Mouse (Mus musculus) T-helper 1 cell (primary cell): ENCODE results near the gene Mthfd1l.

Source experiments
- in situ Hi-C: fragments of 300-600 bp; cut with MboI, MseI; formaldehyde crosslinking; loops from one replicate; pipeline ENCODE4 v1.15.1; 2025; ENCODE audit warnings: high pct_unique_total_duplicates

Gene Mthfd1l

DNA sequence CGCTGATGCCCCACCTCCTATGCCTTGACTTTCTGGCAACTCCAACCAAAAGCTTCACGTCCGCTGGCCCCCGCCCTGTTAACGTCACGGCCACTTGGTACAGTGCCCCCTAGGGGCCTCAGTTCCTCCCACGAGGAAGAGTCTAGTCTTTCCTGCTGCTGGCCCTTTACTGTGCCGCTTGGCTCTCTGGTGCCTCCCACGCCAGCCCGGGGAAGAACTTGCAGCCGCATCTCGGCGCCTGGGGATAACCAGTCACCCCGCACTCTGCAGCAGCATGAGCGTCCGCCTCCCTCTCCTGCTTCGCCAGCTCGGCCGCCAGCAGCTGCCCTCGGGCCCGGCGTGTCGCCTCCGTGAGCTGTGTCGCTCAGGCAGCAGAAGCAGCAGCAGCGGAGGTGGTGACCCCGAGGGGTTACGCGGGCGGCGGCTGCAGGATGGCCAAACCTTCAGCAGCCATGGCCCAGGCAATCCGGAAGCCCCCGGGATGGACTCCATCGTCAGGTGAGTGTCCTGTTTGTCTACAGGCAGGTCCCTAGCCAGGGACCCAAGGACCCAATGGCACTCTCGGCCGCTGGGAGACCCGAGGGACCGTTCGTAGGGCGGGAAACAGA lies at the start of gene Mthfd1l:
Mthfd1l (plus strand) TSS at position 138 of the 608 bp plus-strand sequence.
- in situ Hi-C loops = loop anchor here (10.0 kb wide), 1 partner anchor 1832 kb away; the partner anchor contains the start of gene Fbxo5

DNA sequence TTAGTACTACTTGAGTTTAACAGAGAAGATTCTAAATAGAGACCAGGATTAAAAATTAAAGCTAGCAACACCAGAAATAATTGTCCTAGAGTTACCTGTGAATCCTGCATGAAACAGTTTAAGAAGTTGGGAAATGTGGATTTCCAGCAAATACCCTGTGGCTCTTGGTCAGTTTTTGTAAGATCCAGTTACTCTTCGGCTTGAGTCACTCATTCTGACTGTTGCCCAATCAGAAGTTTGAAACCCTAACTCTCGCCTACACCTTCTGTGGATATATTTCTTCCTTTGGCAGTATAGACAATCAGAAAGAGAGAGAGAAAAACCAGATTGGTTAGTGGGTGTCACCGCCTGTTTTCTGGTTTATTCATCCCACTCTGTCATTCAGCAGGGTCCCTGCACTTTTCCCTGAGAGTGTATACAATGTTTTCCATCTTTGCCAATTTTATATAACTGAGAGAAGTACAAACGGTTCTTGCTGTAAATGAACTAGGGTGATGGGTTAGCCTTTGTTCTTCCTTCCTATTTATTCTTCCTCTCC lies 44.8 kb upstream of the Mthfd1l start:
- in situ Hi-C loops = no loop called here

DNA sequence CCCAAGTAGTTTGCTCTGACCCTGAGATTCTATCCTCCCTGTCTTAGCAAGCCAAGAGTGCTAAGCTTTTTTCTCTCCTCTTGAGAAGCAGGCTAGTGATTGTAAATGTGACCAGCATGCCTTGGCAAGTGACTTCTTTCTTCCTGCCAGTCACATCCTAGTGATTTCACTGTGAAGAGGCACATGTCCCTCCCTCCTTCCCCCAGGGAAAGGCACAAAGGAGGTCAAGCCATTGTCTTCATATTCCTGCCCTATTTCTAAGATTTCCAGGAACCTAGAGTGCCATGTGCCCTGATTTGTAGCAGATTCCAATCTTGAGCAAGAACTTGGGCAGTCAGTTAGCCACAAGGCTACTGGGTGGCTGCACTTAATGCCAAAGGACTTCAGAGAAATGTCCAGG lies 41.1 kb upstream of the Mthfd1l start:
- in situ Hi-C loops = loop anchor here (10.0 kb wide), 1 partner anchor 587 kb away; no protein-coding TSS in a partner anchor

DNA sequence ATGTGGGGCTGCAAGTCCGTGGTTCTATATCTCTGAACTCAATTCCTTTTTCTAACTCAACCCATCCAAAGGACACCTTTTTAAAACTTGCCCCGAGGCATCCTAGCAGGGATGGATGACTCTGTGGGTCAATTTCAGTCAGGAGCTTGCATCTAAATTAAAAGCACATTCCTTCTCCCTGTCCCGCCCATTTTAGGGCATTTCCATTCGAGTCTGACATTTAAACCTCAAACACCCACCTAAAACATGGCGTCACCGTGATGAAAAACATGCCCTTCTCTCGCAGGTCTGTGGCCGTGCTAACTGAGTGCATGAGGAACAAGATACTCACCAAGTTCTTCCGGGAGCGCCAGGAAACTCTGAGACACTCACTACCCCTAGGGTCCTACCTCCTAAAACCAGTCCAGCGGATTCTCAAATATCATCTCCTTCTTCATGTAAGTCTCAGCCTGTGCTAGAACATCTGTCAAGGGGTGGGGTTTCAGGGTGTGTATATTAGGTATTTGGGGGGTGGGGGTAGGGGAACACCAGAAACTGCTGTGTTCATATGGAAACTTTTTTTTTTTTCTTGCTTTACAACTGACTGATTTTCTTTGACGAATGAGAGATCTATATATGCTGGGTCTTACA lies 39.5 kb upstream of the Mthfd1l start:
- in situ Hi-C loops = loop anchor here (10.0 kb wide), 1 partner anchor 589 kb away; no protein-coding TSS in a partner anchor

DNA sequence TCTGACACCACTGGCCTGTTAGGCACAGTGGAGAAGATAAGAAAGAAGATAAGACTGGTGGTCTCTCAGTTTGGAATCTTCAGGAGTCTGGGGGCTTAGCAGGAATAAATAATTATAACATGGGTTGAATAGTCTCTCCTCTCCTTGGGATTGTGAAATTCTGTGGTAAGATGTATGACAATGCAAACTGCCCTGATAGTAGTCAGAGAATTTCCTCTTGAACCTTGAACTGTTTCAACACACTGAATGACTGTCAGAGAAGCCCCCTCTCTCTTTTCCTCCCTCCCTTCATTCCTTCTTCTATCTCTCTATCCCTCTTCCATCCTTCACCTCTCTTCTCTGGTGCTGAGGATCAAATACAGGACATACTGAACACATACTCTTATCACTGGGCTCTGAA lies 36.1 kb upstream of the Mthfd1l start:
- in situ Hi-C loops = loop anchor here (10.0 kb wide), 1 partner anchor 592 kb away; no protein-coding TSS in a partner anchor

DNA sequence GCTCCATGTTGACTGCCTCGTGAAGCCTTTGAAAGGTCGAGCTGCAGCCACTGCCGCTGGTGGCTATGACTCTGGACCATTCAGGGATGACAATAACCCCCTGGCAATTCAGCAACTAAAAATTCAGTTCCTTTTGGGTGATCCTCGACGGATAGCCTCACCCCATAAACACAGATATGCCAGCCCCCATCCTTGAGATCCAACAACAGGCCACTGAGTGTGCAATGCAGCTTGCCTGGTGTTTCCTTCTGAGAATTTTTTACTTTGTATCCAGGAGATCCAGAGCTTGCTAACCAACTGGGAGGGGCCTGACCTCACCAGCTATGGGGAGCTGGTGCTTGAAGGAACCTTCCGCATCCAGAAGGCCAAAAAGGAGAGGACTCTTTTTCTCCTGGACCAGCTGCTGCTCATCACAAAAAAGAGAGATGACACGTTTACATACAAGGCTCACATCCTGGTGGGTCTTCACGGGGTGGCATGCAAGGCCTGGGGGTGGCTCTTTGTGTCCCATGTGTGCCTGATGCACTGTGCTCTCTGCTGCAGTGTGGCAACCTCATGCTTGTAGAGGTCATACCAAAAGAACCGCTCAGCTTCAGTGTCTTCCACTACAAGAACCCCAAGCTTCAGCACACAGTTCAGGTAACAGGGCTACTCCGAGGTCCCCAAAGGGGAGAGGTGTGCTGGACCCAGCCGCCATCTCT lies 32.9 kb upstream of the Mthfd1l start:
- in situ Hi-C loops = loop anchor here (10.0 kb wide), 1 partner anchor 595 kb away; no protein-coding TSS in a partner anchor

DNA sequence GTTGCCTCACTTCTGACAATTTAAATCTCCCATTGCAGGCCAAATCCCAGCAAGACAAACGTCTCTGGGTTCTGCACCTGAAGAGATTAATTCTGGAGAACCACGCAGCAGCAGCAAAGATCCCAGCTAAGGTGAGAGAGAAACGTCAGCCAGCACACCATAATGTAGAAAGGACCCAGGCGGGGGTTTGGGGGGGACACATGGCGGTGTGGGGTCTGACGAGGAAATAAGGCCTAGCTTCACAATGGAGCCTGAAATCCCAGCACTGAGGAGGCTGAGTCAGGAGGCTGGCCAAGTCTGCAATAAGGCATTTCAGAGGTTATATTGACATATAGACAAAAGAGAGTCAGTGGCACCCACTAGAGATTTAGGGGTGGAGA lies 32.3 kb upstream of the Mthfd1l start:
- in situ Hi-C loops = no loop called here

DNA sequence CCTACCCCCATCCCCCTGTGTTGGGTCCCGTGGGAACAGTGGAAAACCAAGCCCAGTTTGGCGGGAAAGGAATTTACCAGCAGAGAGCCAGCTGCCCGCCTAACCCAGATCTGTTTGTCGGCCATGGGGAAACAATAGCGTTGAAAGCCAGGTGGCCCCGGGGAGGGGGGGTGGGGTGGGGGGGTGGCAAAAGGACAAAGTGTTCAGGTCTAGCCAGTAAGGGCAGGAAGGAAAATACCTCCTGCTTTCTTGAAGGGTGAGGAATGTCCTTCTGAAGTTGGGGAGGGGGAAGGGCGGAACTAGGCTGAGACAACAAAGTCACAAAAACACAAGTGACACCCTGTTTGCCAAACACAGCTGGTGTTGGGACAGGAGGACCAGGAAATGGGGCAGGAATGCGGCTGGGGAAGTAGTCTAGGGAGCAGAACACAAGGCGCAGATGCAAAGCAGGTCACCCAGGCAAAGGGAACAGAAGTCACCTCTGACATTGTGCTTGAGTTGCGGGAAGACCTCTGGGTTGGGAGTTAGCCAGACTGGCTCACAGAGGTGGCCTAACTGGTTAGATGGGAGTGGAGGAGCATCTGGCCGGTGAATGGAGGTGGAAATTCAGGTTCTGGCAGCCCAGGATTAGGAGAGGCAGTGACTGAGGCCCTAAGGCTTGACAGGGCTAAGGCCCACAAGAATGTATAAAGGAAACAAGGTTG lies 31.7 kb upstream of the Mthfd1l start:
- in situ Hi-C loops = no loop called here

DNA sequence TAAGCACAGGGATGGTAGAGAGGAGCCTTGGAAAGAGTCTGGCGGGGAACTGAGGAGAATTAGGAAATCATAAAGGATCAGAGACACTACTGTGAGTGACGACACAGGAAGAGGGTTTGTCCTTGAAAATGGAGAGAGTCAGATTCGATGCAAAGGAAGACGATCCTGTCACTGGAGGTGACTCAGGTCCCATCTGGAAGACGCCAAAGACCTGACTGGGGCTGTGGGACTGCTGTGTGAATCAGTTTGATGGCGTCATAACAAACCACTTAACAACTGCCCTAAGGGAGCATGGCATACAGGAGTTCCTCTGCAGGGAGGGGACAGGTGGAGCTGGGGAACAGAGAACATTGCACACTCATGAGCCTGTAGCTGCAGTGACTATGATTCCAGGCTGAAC lies 30.6 kb upstream of the Mthfd1l start:
- in situ Hi-C loops = no loop called here

DNA sequence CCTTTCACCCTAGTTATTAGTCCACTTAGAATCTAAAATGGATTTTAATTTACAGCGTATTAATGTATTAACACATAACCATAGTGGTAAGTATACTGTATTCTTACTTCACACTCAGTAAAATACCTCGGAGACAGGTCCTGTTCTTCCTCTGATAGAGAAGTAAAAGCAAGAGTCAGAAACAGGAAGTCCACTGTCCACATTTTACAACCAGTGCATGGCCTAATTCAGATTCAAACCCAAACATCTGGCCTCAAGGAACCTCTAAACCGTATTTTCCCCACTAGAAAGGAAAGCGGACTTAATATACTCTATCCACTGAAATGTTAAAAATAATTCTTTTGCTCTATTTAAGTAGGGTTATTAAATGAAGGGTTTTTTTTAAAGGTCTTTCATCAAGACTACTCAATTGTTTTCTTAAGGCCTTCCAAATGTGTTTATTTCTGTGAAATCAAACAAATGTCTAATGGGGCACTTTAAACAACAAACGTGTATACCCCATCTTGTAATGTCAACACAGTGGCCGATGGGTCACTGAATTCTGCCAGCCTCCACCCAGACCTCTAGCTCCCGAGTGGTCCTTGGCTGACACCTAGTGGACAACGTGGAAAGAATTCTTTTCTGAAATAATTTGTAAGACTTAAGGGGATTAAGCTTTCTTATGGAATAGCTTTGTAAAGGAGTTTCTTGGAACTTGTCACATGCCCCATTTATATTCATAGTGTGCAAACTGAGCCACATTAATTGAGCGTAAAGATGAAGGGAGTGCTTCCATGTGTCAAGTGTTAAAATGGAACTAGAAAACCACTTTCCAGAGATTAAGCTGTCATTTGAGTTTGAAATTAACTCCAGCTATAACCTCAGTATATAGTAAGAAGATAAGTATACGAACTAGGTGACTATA lies 29.2 kb upstream of the Mthfd1l start:
- in situ Hi-C loops = no loop called here

DNA sequence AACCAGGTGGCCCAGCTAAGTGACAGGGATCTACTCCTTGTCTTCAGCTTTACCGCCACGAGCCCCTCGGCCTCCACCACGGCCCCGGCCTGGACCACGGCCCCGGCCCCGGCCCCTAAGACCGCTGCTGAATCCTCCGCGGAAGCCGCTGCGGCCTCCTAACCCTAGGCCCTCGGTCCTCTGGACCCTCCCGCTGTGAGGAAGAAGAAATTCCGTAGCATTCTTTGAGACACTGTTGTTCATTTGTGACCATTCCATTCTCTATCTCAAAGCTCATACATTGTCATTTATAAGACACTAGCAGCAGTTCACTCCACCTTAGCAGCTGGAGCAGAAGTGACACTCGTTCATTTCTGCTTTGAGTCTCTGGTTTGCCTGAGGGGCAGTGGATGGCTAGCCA lies 26.0 kb upstream of the Mthfd1l start:
- in situ Hi-C loops = loop anchor here (5.0 kb wide), 1 partner anchor 420 kb away; no protein-coding TSS in a partner anchor

DNA sequence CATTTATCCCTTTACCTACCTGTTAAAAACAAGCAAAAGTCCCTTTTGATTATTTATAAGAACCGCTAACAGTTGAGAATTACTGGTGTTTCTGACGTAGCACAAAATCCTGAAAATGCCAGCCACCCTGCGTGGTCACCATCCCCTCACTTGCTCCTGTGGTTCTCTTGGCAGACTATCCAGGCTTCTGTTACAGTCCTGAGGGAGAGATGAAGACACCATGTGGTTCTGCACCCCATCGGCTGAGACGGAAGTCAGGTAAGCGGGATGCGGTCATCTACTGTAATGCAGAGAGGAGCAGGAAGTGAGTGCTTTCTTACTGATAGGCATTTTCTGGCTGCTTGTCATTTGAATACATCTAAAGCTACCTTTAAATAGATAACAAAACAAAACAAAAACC lies 25.6 kb upstream of the Mthfd1l start:
- in situ Hi-C loops = loop anchor here (5.0 kb wide), 1 partner anchor 420 kb away; no protein-coding TSS in a partner anchor

DNA sequence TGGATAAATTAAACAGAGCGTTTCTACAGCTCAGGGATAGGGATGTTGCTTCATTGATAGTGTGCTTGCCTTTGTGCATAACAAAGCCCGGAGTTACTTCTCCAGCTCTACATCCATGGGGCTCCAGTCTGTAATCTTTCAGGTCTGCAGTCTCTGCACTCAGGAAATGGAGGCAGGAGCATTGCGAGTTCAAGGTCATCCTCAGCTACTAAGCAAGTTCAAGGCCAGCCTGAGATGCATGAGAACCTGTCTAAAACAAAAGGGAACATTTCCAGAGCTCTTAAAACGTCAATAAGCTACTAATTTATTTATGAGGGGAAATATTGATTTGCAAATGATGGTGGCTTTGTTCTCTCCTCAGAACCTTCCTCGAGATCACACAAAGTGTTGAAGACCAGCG lies 23.6 kb upstream of the Mthfd1l start:
- in situ Hi-C loops = loop anchor here (5.0 kb wide), 1 partner anchor 422 kb away; no protein-coding TSS in a partner anchor

DNA sequence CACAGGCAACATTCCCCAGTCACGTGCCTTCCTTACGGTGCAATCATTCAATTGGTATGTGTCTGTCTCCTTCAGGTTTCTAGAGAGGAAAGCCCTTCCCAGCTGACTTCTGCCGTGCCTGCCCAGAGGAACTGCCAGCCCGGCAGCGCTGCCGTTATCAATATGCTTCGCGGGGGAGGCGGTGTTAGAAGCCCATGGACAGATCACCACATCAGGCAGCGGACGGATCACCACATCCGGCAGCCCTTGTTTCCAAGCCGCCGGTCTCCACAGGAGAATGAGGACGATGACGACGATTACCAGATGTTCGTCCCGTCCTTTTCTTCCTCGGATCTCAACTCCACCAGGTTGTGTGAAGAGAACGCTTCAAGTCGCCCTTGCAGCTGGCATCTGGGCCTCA lies 16.4 kb upstream of the Mthfd1l start:
- in situ Hi-C loops = no loop called here

DNA sequence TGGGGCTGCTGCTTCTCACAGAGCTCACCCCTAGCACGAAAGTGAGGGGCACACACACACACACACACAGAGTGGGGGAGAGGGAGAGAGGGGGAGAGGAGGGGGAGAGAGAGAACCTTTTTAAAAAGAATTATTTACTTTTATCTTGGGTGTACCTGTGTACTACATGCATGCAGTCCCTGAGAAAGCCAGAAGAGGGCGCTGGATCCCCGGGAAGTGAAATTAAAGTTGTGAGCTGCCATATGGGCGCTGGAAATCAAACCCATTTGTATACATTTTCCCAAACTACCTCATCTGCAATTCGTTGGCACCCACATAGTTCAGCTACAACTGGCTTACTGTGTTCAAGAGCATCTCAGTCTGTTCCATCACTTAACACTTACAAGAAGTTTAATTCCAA lies 14.3 kb upstream of the Mthfd1l start:
- in situ Hi-C loops = no loop called here

DNA sequence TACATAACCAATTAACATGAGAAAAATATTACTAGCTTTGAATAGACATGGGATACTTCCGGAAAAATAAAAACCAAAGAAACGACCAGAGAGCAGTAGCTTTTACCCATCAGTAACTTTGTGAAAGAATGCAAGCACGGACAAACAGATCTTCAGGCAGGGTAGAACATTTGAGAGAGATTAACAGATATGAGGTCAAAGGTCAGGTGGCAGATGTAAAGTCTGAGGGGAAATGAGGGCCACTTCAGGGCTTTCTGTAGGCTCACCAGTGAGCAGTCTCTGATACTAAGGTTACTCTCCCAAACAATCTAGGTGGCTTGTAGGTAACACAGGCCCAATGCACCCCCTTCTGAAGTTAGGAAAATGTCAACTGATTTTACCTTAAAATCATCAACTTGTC lies 3.9 kb upstream of the Mthfd1l start:
- in situ Hi-C loops = no loop called here

DNA sequence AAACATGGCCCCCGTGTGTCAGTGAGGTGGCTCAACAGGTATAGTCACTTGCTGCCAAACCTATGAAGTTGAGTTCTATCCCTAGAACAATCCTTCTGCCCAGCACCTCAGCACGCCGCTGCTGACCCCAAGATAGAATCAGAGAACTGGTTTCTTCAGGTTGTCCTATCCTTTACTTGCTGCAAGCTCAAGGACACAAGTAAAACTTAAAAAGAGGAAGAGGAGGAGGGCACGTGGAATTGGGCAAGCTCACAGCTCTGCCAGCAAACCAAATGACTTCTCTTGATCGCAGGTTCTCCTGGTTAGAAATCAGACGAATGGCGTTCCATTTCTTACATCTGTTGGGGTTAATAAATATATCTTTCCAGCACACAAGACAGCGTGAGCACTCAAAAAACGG lies 681 bp upstream of the Mthfd1l start:
- in situ Hi-C loops = loop anchor here (10.0 kb wide), 1 partner anchor 1833 kb away; the partner anchor contains the start of gene Fbxo5

DNA sequence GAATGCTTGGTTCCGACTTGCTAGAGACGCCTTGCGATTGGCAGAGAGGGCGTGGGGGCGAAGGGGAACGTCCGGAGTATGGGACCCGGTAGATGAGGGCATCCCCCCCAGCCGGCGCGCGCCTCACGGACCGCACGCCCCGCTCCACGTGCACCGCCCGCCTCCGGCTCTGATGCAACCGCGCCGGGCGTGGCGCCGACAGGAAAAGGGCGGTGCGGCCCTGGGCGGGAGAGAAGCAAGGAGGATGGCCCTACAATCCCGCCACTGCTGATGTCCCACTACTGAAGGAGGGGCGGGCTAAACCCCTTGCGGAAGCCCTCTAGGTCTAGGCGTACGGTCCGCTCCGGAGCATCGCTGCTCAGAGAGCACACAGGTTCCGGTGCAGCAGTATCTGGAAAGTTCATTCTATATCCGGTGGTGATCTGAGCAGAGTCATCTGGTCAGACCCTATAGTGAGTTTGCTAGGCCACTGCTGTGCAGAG lies 712 bp downstream of the Mthfd1l start:
- in situ Hi-C loops = loop anchor here (10.0 kb wide), 1 partner anchor 1831 kb away; the partner anchor contains the start of gene Fbxo5

DNA sequence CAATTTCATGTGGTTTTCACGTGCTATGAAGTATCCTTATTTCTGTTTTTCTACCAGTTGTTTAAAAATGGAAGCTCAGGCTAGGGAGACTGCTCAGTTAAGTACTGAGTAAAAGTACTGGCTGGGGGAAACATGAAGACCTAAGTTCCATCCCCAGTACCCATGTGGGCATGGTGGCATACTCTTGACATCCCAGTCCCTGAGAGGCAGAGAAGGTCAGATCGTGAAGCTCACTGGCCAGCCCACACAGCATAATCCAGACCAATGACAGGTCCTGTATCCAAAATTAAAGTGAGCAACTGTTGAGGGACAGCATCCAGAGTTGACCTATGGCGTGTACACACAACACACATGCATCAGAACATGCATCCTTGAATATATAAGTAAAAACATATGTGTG lies 1.5 kb downstream of the Mthfd1l start:
- in situ Hi-C loops = loop anchor here (10.0 kb wide), 1 partner anchor 1830 kb away; the partner anchor contains the start of gene Fbxo5
